Mouse (Mus musculus) effector memory CD4-positive, alpha-beta T cell, adult 7 months (primary cell): Measurements from ENCODE around the gene Bcl6. TPM values are rescaled to one million over a fixed set of nuclear protein-coding genes. Genes with fewer than 3 reads are reported as not detected.

Experiments
- polyA plus RNA-seq: library from polyadenylated mRNA; unstranded; fragments of 100-300 nt; shearing (Covaris generic); gene quantifications from one replicate; pipeline ENCODE4 v1.2.1, GENCODE M21; 2017

Bcl6 gene
- polyA plus RNA-seq, result 67.8 TPM

GRCm38 (mm10) chr16:23988466-23989208 lies at the start of gene Bcl6, which contains the start of gene Gm37419:
Gene Bcl6, minus strand, starts transcription at chr16:23988852.
Gene Gm37419, plus strand, starts transcription at chr16:23988482.

DNA sequence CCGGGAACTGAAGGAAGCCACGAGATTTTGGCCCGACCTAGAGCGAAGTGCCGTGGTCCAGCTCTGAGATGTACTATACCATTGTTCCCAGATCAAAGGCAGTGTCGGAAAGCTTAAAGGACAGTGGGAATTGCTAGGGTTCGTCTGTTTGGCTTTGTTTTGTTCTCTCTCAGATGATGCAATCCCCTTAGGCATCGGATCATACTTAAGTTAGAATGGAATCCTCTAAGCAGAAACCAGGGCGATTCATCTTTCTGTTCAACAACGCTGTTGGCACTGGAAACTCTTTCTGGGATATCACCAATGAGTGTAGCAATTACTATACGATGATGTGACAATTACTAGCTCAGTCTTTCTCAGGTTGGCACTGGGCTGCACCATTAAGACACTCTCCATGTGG lies 56.4 kb downstream of the Bcl6 start, which contains the start of gene Rtp2:
Rtp2 (minus strand) TSS at position 101 of the 400 bp plus-strand sequence.

Other genes with a start within 250 kb of the Bcl6 start
- not detected for gene Sst, start 97.9 kb downstream of the Bcl6 start, polyA plus RNA-seq
- 0.26 TPM for gene Rtp2, start 56.5 kb downstream of the Bcl6 start, polyA plus RNA-seq
- gene Gm37419, start 370 bp downstream of the Bcl6 start, polyA plus RNA-seq, result not detected